8 mouse cellular contexts compared by ENCODE assay signal in genomic region chr5:142581517-142581916, GRCm38 (mm10). TPM values are rescaled to one million over a fixed set of nuclear protein-coding genes. Genes with fewer than 3 reads are reported as not detected.
DNase-seq lines count a peak whose midpoint lies in the region.

No protein-coding gene starts in this region.

- DNase-seq in A20 (ENCODE audit: low read depth, low spot score) = peak; percentile 64
- peak; percentile 74 for DNase-seq in NIH3T3 (ENCODE audit: low read depth)
- DNase-seq in cerebellum, postnatal 4 days (ENCODE audit: low spot score in 2 of 2) = peak; percentile 49 to 79
- peak; percentile 43 for DNase-seq in gastrocnemius, postnatal 14 days
- peak; percentile 76 for DNase-seq in layer of hippocampus, adult 11-12 months (ENCODE audit: low spot score)
- peak; percentile 6 to 8 for DNase-seq in lung, adult 18-20 months
- peak; percentile 61 for DNase-seq in ovary, postnatal 36 days (ENCODE audit: low spot score)
- DNase-seq in urinary bladder, adult 18-20 months (ENCODE audit: low spot score in 2 of 2) = no peak

- intact Hi-C loops in gastrocnemius, postnatal 14 days (cut with DNase I; ENCODE audit: low total_unique reads) = loop anchor here (5.0 kb wide), 1 partner anchor 136 kb away; no protein-coding TSS in a partner anchor

RNA-seq across cellular contexts. Expression of gene Mmd2, which starts 27.1 kb away (rescaled TPM):
- under 1 TPM in 1 of 2 experiments, not detected in 1; 0.27 TPM for total RNA-seq in gastrocnemius, postnatal 14 days (2021)

RNA-seq across cellular contexts. Expression of gene Radil, which starts 30.6 kb away (rescaled TPM):
- 1 to 10 TPM; 2.3 to 2.4 TPM for total RNA-seq in gastrocnemius, postnatal 14 days (2021)

RNA-seq across cellular contexts. Expression of gene Wipi2, which starts 46.0 kb away (rescaled TPM):
- 10 to 100 TPM; 26.3 to 29.4 TPM for total RNA-seq in gastrocnemius, postnatal 14 days (2021)

RNA-seq across cellular contexts. Expression of gene Papolb, which starts 51.6 kb away (rescaled TPM):
- total RNA-seq in gastrocnemius, postnatal 14 days (2021) = under 1 TPM; 0.10 to 0.18 TPM

Comparison
In these comparisons a context has a peak if more than half of its experiments do, and no peak if none do; other contexts are left out.
1. DNase-seq: peak in A20 (single experiment), NIH3T3 (single experiment), cerebellum, postnatal 4 days (2 of 2), gastrocnemius, postnatal 14 days (single experiment), layer of hippocampus, adult 11-12 months (single experiment), lung, adult 18-20 months (2 of 2) and ovary, postnatal 36 days (single experiment); none in urinary bladder, adult 18-20 months (0 of 2).